Mouse (Mus musculus) Patski (cell line): Measurements from ENCODE around the gene Emc9. TPM values are rescaled to one million over a fixed set of nuclear protein-coding genes. Genes with fewer than 3 reads are reported as not detected.

Experiments used
- ATAC-seq: fragments of 100-300 bp; one replicate; pipeline ENCODE4 v1.8.0; 2021
- CTCF ChIA-PET: fragments of 350-600 bp; sonication (Branson Sonifier 250); formaldehyde crosslinking; loops from one replicate; lab custom pipeline; 2022; ENCODE audit warnings: inconsistent platforms; lab: Charles Lee
- POLR2A ChIA-PET: fragments of 350-600 bp; sonication (Branson Sonifier 250); formaldehyde crosslinking; loops from one replicate; lab custom pipeline; 2022; ENCODE audit warnings: antibody characterized with exemption, inconsistent platforms; lab: Charles Lee
- DNase-seq: peaks from one replicate; pipeline ENCODE4 v3.0.0-alpha.2; 2011; ENCODE audit warnings: low read depth, low spot score
- H3K27me3 ChIP-seq: fragments of 371-371 bp; one replicate; pipeline ENCODE4 v1.5.1; 2021
- CTCF ChIP-seq: fragments of 100-300 bp; IDR thresholded peaks from one replicate; pipeline ENCODE4 v1.5.1; 2021
- in situ Hi-C: fragments of 300-500 bp; cut with MboI; formaldehyde crosslinking; loops from 3 replicates; pipeline ENCODE4 v1.11.1; 2018; ENCODE audit warnings: low pct_unique_long_range_greater_than_20kb, mixed read lengths
- polyA plus RNA-seq: library from polyadenylated mRNA; unstranded; gene quantifications from one replicate; pipeline ENCODE4 v1.2.3, GENCODE M21; 2021

Emc9 gene
- polyA plus RNA-seq, 1 experiment from 2014 or later: 7.3 TPM

GRCm38 (mm10) chr14:55565748-55566147 lies 19.4 kb downstream of the Emc9 start:
- POLR2A ChIA-PET: no interaction called here
- TF ChIP-seq CTCF: no peak
- CTCF ChIA-PET: interaction anchor here (0.8 to 3.2 kb wide), 3 partner anchors 10 to 19 kb away, joined by 3 to 11 read pairs (median 3); partner anchors contain the start of genes Emc9 and Psme1
- no peaks in the 10 kb centered on the region for H3K27me3 ChIP-seq
- ATAC-seq (no peak), DNase-seq (no peak)
- in situ Hi-C loops: no loop called here

- ATAC-seq (no peak), DNase-seq (no peak)
- ChIA-PET POLR2A (interaction anchor here (1.8 kb wide), 1 partner anchor 46 kb away, joined by 3 read pairs; no protein-coding TSS in a partner anchor), CTCF (interaction anchor here (1.8 to 3.2 kb wide), 2 partner anchors 12 to 15 kb away, joined by 5 to 11 read pairs; partner anchors contain the start of gene Psme1)
- H3K27me3 ChIP-seq: no peaks in the 10 kb centered on the region
- in situ Hi-C loops: no loop called here
- no peak for TF ChIP-seq CTCF
Measured at GRCm38 (mm10) chr14:55563249-55563648, 21.9 kb downstream of the Emc9 start.

- DNase-seq: no peak
- TF ChIP-seq CTCF: no peak
- CTCF ChIA-PET: interaction anchor here (1.8 kb wide), 1 partner anchor 13 kb away, joined by 5 read pairs; no protein-coding TSS in a partner anchor
- POLR2A ChIA-PET: interaction anchor here (0.9 to 2.8 kb wide), 4 partner anchors 10 to 33 kb away, joined by 3 to 19 read pairs (median 6); partner anchors contain the start of gene Psme1
- no peak for ATAC-seq
- in situ Hi-C loops: no loop called here
- no peaks in the 10 kb centered on the region for H3K27me3 ChIP-seq
Measured at GRCm38 (mm10) chr14:55561860-55562259, 23.2 kb downstream of the Emc9 start.

GRCm38 (mm10) chr14:55560202-55561073 lies 24.7 kb downstream of the Emc9 start, which contains the start of gene A730061H03Rik:
A730061H03Rik (minus strand) TSS chr14:55560406.
- ATAC-seq: peak; percentile 86
- CTCF ChIA-PET: interaction anchor here (1.5 kb wide), 1 partner anchor 18 kb away, joined by 3 read pairs; no protein-coding TSS in a partner anchor
- no peak for TF ChIP-seq CTCF
- in situ Hi-C loops: no loop called here
- POLR2A ChIA-PET: interaction anchor here (0.6 to 2.8 kb wide), 7 partner anchors 16 to 63 kb away, joined by 3 to 19 read pairs (median 4); partner anchors contain the start of genes Psme1, Psme2 and Rnf31
- H3K27me3 ChIP-seq: no peaks in the 10 kb centered on the region
- peak; percentile 94 for DNase-seq

- DNase-seq (peak; percentile 83), ATAC-seq (peak; percentile 68)
- CTCF ChIA-PET: interaction anchor here (1.5 kb wide), 1 partner anchor 18 kb away, joined by 3 read pairs; no protein-coding TSS in a partner anchor
- in situ Hi-C loops: loop anchor here (10.0 kb wide), 1 partner anchor 65 kb away; the partner anchor contains the start of gene Carmil3
- POLR2A ChIA-PET: interaction anchor here (0.5 to 2.8 kb wide), 8 partner anchors 15 to 986 kb away, joined by 3 to 19 read pairs (median 4); partner anchors contain the start of genes Psme1, Psme2 and Rnf31
- TF ChIP-seq CTCF: no peak
- H3K27me3 ChIP-seq: no peaks in the 10 kb centered on the region
Measured at GRCm38 (mm10) chr14:55559799-55560201, 25.3 kb downstream of the Emc9 start, which contains the start of gene Dcaf11. Dcaf11 (plus strand) TSS chr14:55560006.

- CTCF ChIA-PET: interaction anchor here (0.8 to 1.1 kb wide), 2 partner anchors 62 to 80 kb away, joined by 3 to 4 read pairs; partner anchors contain the start of gene Dhrs4
Measured at GRCm38 (mm10) chr14:55558740-55559448, 26.2 kb downstream of the Emc9 start.

GRCm38 (mm10) chr14:55557587-55557986 lies 27.5 kb downstream of the Emc9 start:
- ATAC-seq (no peak), DNase-seq (no peak)
- in situ Hi-C loops: loop anchor here (10.0 kb wide), 1 partner anchor 63 kb away; the partner anchor contains the start of gene Carmil3
- POLR2A ChIA-PET: interaction anchor here (1.1 to 1.5 kb wide), 3 partner anchors 17 to 79 kb away, joined by 3 to 5 read pairs (median 4); partner anchors contain the start of genes Dhrs4, Pck2 and Psme2
- no peak for TF ChIP-seq CTCF
- CTCF ChIA-PET: interaction anchor here (0.8 to 4.3 kb wide), 7 partner anchors 16 to 114 kb away, joined by 3 to 30 read pairs (median 3); partner anchors contain the start of genes Dhrs4, Emc9 and Gmpr2
- H3K27me3 ChIP-seq: no peaks in the 10 kb centered on the region

More at GRCm38 (mm10) chr14:55558740-55559448, 26.2 kb downstream of the Emc9 start:
- in situ Hi-C loops: loop anchor here (10.0 kb wide), 1 partner anchor 64 kb away; the partner anchor contains the start of gene Carmil3
- TF ChIP-seq CTCF: no peak
- POLR2A ChIA-PET: interaction anchor here (0.5 to 1.9 kb wide), 3 partner anchors 44 to 985 kb away, joined by 3 to 5 read pairs (median 3); no protein-coding TSS in a partner anchor
- H3K27me3 ChIP-seq: no peaks in the 10 kb centered on the region
- no peak for DNase-seq
- ATAC-seq: no peak

GRCm38 (mm10) chr14:55557003-55557402 lies 28.1 kb downstream of the Emc9 start:
- no peaks in the 10 kb centered on the region for H3K27me3 ChIP-seq
- ATAC-seq: peak; percentile 20
- ChIA-PET CTCF (interaction anchor here (0.8 to 4.3 kb wide), 8 partner anchors 15 to 114 kb away, joined by 3 to 30 read pairs (median 4); partner anchors contain the start of genes Dhrs4, Emc9, Gmpr2 and Psme2), POLR2A (interaction anchor here (0.7 to 1.5 kb wide), 4 partner anchors 8 to 78 kb away, joined by 3 to 5 read pairs (median 4); partner anchors contain the start of genes Dhrs4, Pck2 and Psme2)
- DNase-seq: peak; percentile 79
- TF ChIP-seq CTCF: no peak
- in situ Hi-C loops: loop anchor here (10.0 kb wide), 1 partner anchor 62 kb away; the partner anchor contains the start of gene Carmil3

GRCm38 (mm10) chr14:55555788-55556187 lies 29.3 kb downstream of the Emc9 start:
- no peak for ATAC-seq
- no peaks in the 10 kb centered on the region for H3K27me3 ChIP-seq
- ChIA-PET CTCF (interaction anchor here (0.8 to 4.3 kb wide), 5 partner anchors 9 to 58 kb away, joined by 3 to 30 read pairs (median 3); partner anchors contain the start of genes Psme1, Psme2 and Rnf31), POLR2A (interaction anchor here (1.5 kb wide), 1 partner anchor 35 kb away, joined by 4 read pairs; the partner anchor contains the start of gene Psme2)
- TF ChIP-seq CTCF: no peak
- DNase-seq: no peak
- in situ Hi-C loops: loop anchor here (10.0 kb wide), 1 partner anchor 61 kb away; the partner anchor contains the start of gene Carmil3
